Mouse (Mus musculus) cortical plate, adult 2 months (tissue): ENCODE results near the gene Ccm2l.

Experiments
- CTCF ChIP-seq: fragments of 200-500 bp; IDR thresholded peaks from 2 replicates; pipeline ENCODE4 v1.5.1; 2011; ENCODE audit warnings: mild to moderate bottlenecking, control low read depth, low read length; ENCODE audit not compliant: insufficient read depth; ENCODE audit errors: extremely low read depth
- POLR2A ChIP-seq: fragments of 200-500 bp; IDR thresholded peaks from 2 replicates; pipeline ENCODE4 v1.6.1; 2011; ENCODE audit warnings: mild to moderate bottlenecking, low read length, control low read depth; ENCODE audit not compliant: insufficient read depth; ENCODE audit errors: extremely low read depth

DNA sequence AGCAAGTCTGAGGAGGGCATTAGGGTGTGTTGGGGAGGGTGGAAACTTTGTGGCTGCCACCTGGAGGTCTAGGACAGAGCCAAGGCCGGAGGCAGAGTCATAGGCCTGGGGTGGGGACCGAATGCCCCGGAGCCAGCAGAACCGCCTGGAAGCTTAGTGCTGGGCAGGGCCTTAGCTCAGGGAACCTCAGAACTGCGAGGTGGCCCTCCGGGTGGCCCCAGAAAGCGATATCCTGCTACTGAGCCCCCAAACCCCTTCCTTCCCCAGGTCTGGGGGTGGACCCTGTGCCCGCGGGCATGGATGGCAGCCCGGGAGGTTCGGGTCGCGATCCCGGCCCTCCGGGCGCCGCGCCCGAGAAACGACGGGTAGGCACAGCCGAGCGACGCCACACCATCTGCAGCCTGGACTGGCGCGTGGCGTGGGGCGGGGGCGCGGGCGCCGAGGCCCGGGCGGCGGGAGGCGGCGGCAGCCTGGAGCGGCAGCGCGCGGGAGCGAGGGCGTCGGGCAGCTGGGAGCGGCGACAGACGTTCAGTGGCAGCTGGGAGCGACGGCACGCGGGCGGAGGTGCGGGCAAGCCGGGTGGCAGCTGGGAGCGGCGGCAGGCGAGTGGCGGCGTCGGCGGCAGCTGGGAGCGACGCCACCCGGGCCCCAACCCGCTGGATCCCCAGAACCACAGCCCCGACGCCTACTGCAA lies 5.9 kb downstream of the Ccm2l start:
- TF ChIP-seq CTCF (no peak), POLR2A (no peak)
